Mouse (Mus musculus): ENCODE data around the gene Hbb-bs. TPM values are rescaled to one million over a fixed set of nuclear protein-coding genes. Genes with fewer than 3 reads are reported as not detected.
"Not testable (repeated sequence)": the region's sequence is repeated elsewhere in the genome, so short reads cannot be mapped to it uniquely, and the experiment has no call there.

Hbb-bs gene
- polyA plus RNA-seq, 1 experiment: not detected

DNA sequence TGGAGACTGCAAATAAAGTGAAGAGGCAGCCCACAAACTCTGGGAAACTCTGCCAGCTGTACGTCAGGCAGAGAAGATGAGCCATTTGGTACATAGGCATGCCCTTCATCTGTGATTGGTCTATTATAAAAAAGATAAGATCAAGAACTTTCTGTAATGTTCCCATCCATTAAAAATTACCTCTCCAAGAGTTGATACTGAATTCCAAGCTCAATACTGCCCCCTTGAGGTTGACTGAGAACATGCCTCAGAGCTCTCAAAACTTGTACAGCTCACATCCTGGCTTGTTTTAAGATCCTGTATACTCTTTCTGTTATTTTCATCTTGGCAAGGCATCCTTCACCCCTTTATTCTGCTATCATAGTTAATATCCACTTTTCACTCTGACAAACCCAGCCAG is 21.0 kb downstream of the Hbb-bs start:
- WGBS: 76% methylated on average over 1 of the region's 1 CpGs
- Histone ChIP-seq H3K4me1 (ENCODE audit: control insufficient read depth, insufficient read depth, low read length) (no peaks in the 10 kb centered on the region), H3K4me3 (ENCODE audit: insufficient read depth, low read depth, low read length) (no peak overlapping the region), H3K27ac (ENCODE audit: insufficient read depth, low read depth, low read length) (no peak overlapping the region)
- no peak for TF ChIP-seq POLR2A (IDR thresholded peaks at IDR 0.05; ENCODE audit: insufficient read depth, low read depth, low read length)
- no peak for TF ChIP-seq CTCF (IDR thresholded peaks at IDR 0.05; ENCODE audit: insufficient read depth, low read depth, low read length)

DNA sequence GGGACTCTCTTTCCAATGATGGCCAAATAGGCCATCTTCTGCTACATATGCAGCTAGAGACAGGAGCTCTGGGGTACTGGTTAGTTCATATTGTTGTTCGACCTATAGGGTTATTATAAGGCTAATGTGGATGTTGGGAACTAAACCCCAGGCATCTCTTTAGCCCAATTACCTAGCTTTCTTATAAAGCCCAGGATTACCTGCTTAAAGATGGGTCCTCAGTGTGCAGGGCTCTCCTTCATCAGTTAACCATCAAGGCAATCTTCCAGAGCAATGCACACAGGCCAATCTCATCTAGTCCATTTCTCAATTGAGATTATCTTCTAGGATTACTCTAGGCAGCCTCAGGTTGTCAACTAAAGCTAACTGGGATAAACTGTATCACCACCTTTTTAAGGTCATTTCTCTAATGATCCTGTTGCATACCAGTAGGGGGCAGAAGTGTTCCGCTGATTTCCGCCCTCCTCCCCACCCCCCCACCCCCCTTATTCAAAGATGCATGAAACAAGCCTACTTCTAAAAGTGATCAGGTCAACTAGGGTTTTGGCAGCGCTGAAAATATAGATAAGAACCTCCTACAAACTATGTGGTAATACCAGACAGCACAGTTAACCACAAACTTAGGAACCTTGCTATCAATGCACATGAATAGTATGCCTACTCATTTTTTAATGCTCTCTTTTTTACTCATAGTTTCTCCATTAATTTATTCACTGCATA is 35.1 kb downstream of the Hbb-bs start:
- H3K27ac ChIP-seq (ENCODE audit: insufficient read depth, low read depth, low read length): no peak overlapping the region
- TF ChIP-seq POLR2A (IDR thresholded peaks at IDR 0.05; ENCODE audit: insufficient read depth, low read depth, low read length) (no peak), CTCF (IDR thresholded peaks at IDR 0.05; ENCODE audit: insufficient read depth, low read depth, low read length) (no peak)
- no peak overlapping the region for H3K4me3 ChIP-seq (ENCODE audit: insufficient read depth, low read depth, low read length)
- no peaks in the 10 kb centered on the region for H3K4me1 ChIP-seq (ENCODE audit: control insufficient read depth, insufficient read depth, low read length)
- 22% methylated on average over 4 of the region's 4 CpGs for WGBS

DNA sequence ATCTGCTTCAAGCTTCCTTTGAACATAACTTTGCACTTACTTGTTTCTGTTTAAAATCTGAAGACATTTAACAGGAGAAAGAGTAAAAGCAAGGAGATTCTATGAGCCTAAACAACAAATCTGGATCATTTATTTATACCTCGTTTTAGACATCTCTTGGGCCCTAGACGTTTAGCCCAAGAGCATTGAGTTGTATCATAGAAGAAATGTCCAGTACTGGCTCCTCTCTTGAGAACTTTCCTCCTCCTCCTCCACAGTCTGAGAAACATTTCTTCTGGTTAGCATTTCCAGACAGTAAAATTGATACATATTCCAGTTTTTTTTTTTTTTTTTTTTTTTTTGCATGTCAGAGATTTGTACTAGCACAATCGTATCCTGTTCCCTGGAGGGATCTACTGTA is 36.2 kb downstream of the Hbb-bs start, which contains the start of gene Olfr67:
TSS of gene Olfr67 (minus strand) at position 101 of the 400 bp plus-strand sequence.
- no peaks in the 10 kb centered on the region for H3K4me1 ChIP-seq (ENCODE audit: control insufficient read depth, insufficient read depth, low read length)
- no peak within 1 kb of the TSS for H3K4me3 ChIP-seq (ENCODE audit: insufficient read depth, low read depth, low read length)
- TF ChIP-seq CTCF (IDR thresholded peaks at IDR 0.05; ENCODE audit: insufficient read depth, low read depth, low read length): no peak
- TF ChIP-seq POLR2A (IDR thresholded peaks at IDR 0.05; ENCODE audit: insufficient read depth, low read depth, low read length): no peak
- WGBS: 77% methylated on average over 3 of the region's 3 CpGs
- no peak within 1 kb of the TSS for H3K27ac ChIP-seq (ENCODE audit: insufficient read depth, low read depth, low read length)

DNA sequence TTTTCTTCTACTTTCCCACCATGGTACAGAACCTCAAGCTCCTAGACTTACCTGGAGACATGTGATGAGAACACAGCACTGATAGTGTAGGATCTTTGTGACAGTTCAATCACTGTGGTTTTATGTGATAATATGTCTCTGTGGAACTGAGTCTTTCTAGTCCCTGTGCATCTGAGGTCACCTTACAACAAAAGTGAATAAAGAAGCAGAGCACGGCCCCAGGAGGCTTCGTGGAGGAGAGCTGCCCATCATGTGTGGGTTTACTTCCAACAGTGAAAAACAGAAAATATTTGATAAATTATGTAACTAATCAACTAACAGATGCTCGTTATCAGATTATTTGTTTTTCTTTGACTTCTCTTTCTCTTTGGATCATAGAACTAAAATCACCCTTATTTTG is 48.3 kb downstream of the Hbb-bs start, which contains the start of gene Olfr68:
TSS of gene Olfr68 (minus strand) at position 101 of the 400 bp plus-strand sequence.
- Histone ChIP-seq H3K27ac (ENCODE audit: insufficient read depth, low read depth, low read length) (no peak within 1 kb of the TSS), H3K4me1 (ENCODE audit: control insufficient read depth, insufficient read depth, low read length) (no peaks in the 10 kb centered on the region), H3K4me3 (ENCODE audit: insufficient read depth, low read depth, low read length) (no peak within 1 kb of the TSS)
- 82% methylated on average over 3 of the region's 3 CpGs for WGBS
- TF ChIP-seq CTCF (IDR thresholded peaks at IDR 0.05; ENCODE audit: insufficient read depth, low read depth, low read length) (no peak), POLR2A (IDR thresholded peaks at IDR 0.05; ENCODE audit: insufficient read depth, low read depth, low read length) (no peak)

DNA sequence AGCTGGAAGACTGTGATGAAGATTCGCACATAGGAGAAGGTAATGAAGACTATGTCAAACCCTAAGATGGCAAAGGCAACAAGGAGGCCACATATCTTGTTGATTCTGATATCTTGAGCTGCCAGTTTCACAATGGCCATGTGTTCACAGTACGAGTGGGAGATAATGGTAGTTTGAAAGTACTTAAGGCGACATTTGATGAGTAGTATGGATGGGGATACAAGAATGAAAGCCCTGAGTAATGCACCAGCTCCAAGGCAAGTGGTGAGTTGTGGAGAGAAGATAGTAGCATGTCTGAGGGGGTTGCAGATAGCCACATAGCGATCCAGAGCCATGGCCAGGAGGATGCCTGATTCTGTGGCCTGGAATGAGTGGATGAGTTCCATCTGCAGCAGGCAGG is 50.2 kb downstream of the Hbb-bs start:
- not testable (repeated sequence) for H3K4me1 ChIP-seq (ENCODE audit: control insufficient read depth, insufficient read depth, low read length); H3K4me3 ChIP-seq (ENCODE audit: insufficient read depth, low read depth, low read length); H3K27ac ChIP-seq (ENCODE audit: insufficient read depth, low read depth, low read length)
- 88% methylated on average over 4 of the region's 4 CpGs for WGBS

Other genes with a start within 250 kb of the Hbb-bs start
- not detected in 2 replicates for gene Olfr618, start 238.0 kb downstream of the Hbb-bs start, polyA plus RNA-seq (2012; ENCODE audit: insufficient read depth, insufficient read length, low replicate concordance, missing spikeins)
- gene Olfr619, start 227.5 kb downstream of the Hbb-bs start, polyA plus RNA-seq (2012; ENCODE audit: insufficient read depth, insufficient read length, low replicate concordance, missing spikeins): not detected in 2 replicates
- not detected in 2 replicates for gene Olfr620, start 215.6 kb downstream of the Hbb-bs start, polyA plus RNA-seq (2012; ENCODE audit: insufficient read depth, insufficient read length, low replicate concordance, missing spikeins)
- gene Olfr622, start 185.4 kb downstream of the Hbb-bs start, polyA plus RNA-seq (2012; ENCODE audit: insufficient read depth, insufficient read length, low replicate concordance, missing spikeins): not detected in 2 replicates
- not detected in 2 replicates for gene Olfr623, start 164.4 kb downstream of the Hbb-bs start, polyA plus RNA-seq (2012; ENCODE audit: insufficient read depth, insufficient read length, low replicate concordance, missing spikeins)
- not detected in 2 replicates for gene Olfr624, start 156.9 kb downstream of the Hbb-bs start, polyA plus RNA-seq (2012; ENCODE audit: insufficient read depth, insufficient read length, low replicate concordance, missing spikeins)
- gene Olfr625-ps1, start 145.4 kb downstream of the Hbb-bs start, polyA plus RNA-seq (2012; ENCODE audit: insufficient read depth, insufficient read length, low replicate concordance, missing spikeins): not detected in 2 replicates
- not detected in 2 replicates for gene Olfr243, start 113.4 kb downstream of the Hbb-bs start, polyA plus RNA-seq (2012; ENCODE audit: insufficient read depth, insufficient read length, low replicate concordance, missing spikeins)
- not detected in 2 replicates for gene Olfr628, start 97.7 kb downstream of the Hbb-bs start, polyA plus RNA-seq (2012; ENCODE audit: insufficient read depth, insufficient read length, low replicate concordance, missing spikeins)
- not detected in 2 replicates for gene Olfr629, start 83.2 kb downstream of the Hbb-bs start, polyA plus RNA-seq (2012; ENCODE audit: insufficient read depth, insufficient read length, low replicate concordance, missing spikeins)
- not detected in 2 replicates for gene Olfr630, start 70.8 kb downstream of the Hbb-bs start, polyA plus RNA-seq (2012; ENCODE audit: insufficient read depth, insufficient read length, low replicate concordance, missing spikeins)
- gene Olfr69, start 56.5 kb downstream of the Hbb-bs start, polyA plus RNA-seq (2012; ENCODE audit: insufficient read depth, insufficient read length, low replicate concordance, missing spikeins): not detected in 2 replicates
- not detected in 2 replicates for gene Olfr68, start 48.4 kb downstream of the Hbb-bs start, polyA plus RNA-seq (2012; ENCODE audit: insufficient read depth, insufficient read length, low replicate concordance, missing spikeins)
- not detected in 2 replicates for gene Olfr67, start 36.3 kb downstream of the Hbb-bs start, polyA plus RNA-seq (2012; ENCODE audit: insufficient read depth, insufficient read length, low replicate concordance, missing spikeins)
- not detected in 2 replicates for gene Hbb-bt, start 14.1 kb downstream of the Hbb-bs start, polyA plus RNA-seq (2012; ENCODE audit: insufficient read depth, insufficient read length, low replicate concordance, missing spikeins)
- gene Hbb-bh2, start 12.4 kb upstream of the Hbb-bs start, polyA plus RNA-seq (2012; ENCODE audit: insufficient read depth, insufficient read length, low replicate concordance, missing spikeins): not detected in 2 replicates
- not detected in 2 replicates for gene Hbb-bh1, start 15.1 kb upstream of the Hbb-bs start, polyA plus RNA-seq (2012; ENCODE audit: insufficient read depth, insufficient read length, low replicate concordance, missing spikeins)
- not detected in 2 replicates for gene Hbb-y, start 25.1 kb upstream of the Hbb-bs start, polyA plus RNA-seq (2012; ENCODE audit: insufficient read depth, insufficient read length, low replicate concordance, missing spikeins)
- gene Olfr66, start 58.2 kb upstream of the Hbb-bs start, polyA plus RNA-seq (2012; ENCODE audit: insufficient read depth, insufficient read length, low replicate concordance, missing spikeins): not detected in 2 replicates
- gene Olfr64, start 66.4 kb upstream of the Hbb-bs start, polyA plus RNA-seq (2012; ENCODE audit: insufficient read depth, insufficient read length, low replicate concordance, missing spikeins): not detected in 2 replicates
- gene Olfr65, start 75.4 kb upstream of the Hbb-bs start, polyA plus RNA-seq (2012; ENCODE audit: insufficient read depth, insufficient read length, low replicate concordance, missing spikeins): not detected in 2 replicates
- gene Olfr631, start 100.7 kb upstream of the Hbb-bs start, polyA plus RNA-seq (2012; ENCODE audit: insufficient read depth, insufficient read length, low replicate concordance, missing spikeins): not detected in 2 replicates
- gene Olfr632, start 106.3 kb upstream of the Hbb-bs start, polyA plus RNA-seq (2012; ENCODE audit: insufficient read depth, insufficient read length, low replicate concordance, missing spikeins): not detected in 2 replicates
- gene Olfr633, start 116.3 kb upstream of the Hbb-bs start, polyA plus RNA-seq (2012; ENCODE audit: insufficient read depth, insufficient read length, low replicate concordance, missing spikeins): not detected in 2 replicates
- gene Olfr635, start 143.1 kb upstream of the Hbb-bs start, polyA plus RNA-seq (2012; ENCODE audit: insufficient read depth, insufficient read length, low replicate concordance, missing spikeins): not detected in 2 replicates
- not detected in 2 replicates for gene Olfr638, start 170.7 kb upstream of the Hbb-bs start, polyA plus RNA-seq (2012; ENCODE audit: insufficient read depth, insufficient read length, low replicate concordance, missing spikeins)
- not detected in 2 replicates for gene Olfr639, start 189.2 kb upstream of the Hbb-bs start, polyA plus RNA-seq (2012; ENCODE audit: insufficient read depth, insufficient read length, low replicate concordance, missing spikeins)
- gene Olfr640, start 197.5 kb upstream of the Hbb-bs start, polyA plus RNA-seq (2012; ENCODE audit: insufficient read depth, insufficient read length, low replicate concordance, missing spikeins): not detected in 2 replicates
- gene Olfr641, start 207.3 kb upstream of the Hbb-bs start, polyA plus RNA-seq (2012; ENCODE audit: insufficient read depth, insufficient read length, low replicate concordance, missing spikeins): not detected in 2 replicates
- gene Olfr642, start 224.6 kb upstream of the Hbb-bs start, polyA plus RNA-seq (2012; ENCODE audit: insufficient read depth, insufficient read length, low replicate concordance, missing spikeins): not detected in 2 replicates
- gene 4930516K23Rik, start 233.3 kb upstream of the Hbb-bs start, polyA plus RNA-seq (2012; ENCODE audit: insufficient read depth, insufficient read length, low replicate concordance, missing spikeins): not detected in 2 replicates
- not detected in 2 replicates for gene Olfr644, start 243.8 kb upstream of the Hbb-bs start, polyA plus RNA-seq (2012; ENCODE audit: insufficient read depth, insufficient read length, low replicate concordance, missing spikeins)